Mouse (Mus musculus) kidney, adult 2 months (tissue): Measurements from ENCODE around the gene Pdgfb.

Source experiments
- CTCF ChIP-seq: fragments of 200-500 bp; conservative IDR thresholded peaks from 2 replicates; pipeline ENCODE4 v1.5.1; 2011; ENCODE audit warnings: low read depth, mild to moderate bottlenecking, control low read depth, low read length, moderate library complexity, mixed read lengths; ENCODE audit not compliant: insufficient read depth, insufficient read length
- POLR2A ChIP-seq: fragments of 200-500 bp; IDR thresholded peaks from one replicate; pipeline ENCODE4 v1.6.1; 2011; ENCODE audit warnings: low read depth, low read length, control low read depth

DNA sequence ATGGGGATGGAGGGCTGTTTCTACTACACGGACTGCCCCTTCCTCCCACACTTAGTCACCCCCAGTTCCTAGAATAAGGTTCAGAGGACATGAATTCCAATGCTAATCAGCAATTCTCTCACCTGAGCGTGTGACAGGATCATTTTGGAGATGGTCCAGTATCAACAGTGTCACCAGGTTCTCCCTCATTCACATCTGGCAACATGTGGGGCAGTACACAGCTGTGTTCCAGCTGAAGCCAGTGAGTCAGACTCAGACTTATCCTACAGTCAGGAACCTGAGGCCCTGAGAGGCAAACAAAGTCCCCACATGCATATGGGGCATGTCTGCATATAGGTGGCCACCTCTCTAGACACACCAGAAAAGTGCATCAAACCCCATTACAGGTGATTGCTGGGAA lies 32.5 kb upstream of the Pdgfb start:
- TF ChIP-seq CTCF (no peak), POLR2A (no peak)
